Mouse (Mus musculus): ENCODE results near the gene Pax7. TPM values are rescaled to one million over a fixed set of nuclear protein-coding genes. Genes with fewer than 3 reads are reported as not detected.

Gene Pax7
- total RNA-seq, 2 experiments from 2014 or later = 21.6 to 22.3 TPM

DNA sequence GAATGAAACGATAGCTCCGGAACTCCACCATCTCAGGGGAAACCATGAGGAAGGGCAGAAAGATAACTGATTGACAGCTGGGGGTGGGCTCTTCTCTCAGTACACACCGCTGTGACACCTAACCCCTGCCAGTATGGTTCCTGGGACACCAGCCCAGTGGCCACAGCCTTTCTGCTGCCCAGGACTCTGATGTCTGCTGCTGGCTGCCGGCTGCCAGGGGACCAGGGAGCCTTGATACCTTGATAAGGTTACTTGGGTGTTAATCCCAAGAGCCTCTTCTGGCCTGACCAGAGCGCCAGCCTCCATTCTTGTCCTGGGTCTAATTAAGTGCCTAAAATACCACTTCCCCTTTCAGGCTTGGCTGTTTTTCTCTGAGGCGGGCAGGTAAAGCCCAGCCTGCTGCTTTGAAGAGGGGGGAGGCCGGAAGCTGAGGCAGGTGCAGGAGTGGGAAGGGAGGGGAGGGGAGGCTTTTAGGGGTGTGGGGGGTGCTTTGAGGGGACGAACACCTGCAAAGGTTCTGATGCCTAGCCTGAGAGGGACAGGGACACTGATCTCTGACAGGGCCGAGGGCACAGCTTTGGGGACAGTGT, 19.9 kb downstream of the Pax7 start:
- no peak for DNase-seq (ENCODE audit: low spot score in 2 of 2)

DNA sequence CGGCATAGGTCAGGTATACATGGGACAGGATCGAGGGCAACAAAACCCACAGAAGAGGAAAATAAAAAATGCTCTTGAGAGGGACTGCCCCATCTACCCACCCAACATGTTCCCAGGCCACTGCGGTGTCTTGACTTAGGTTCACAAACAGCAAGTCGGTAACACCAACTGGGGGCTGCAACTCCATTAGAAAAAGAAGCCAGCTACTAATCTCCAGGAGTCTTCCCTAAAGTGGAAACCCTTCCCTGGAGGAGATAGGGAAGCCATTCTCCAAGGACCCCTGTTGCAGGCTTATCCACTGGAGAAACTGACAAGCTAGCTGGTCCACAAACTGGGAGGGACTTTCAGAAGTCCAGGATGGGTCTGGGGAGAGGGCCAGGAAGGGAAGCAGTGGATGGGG, 21.4 kb downstream of the Pax7 start:
- no peak for DNase-seq (ENCODE audit: low spot score in 2 of 2)

DNA sequence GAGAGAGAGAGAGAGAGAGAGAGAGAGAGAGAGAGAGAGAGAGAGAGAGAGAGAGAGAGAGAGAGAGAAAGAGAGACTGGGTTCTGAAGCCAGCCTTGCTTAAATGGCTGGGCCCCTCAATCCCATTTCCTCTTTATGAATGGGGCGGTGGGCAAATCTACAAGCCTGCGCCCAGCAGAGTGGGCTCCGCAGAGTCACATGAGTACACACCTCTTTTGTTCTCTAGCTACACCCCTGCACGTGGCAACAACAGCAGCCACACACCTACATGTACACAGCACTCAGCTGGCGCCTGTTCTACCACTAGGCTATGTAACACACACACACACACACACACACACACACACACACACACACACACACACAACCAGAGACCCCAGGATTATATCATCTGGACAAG, 21.9 kb downstream of the Pax7 start:
- no peak for DNase-seq (ENCODE audit: low spot score in 2 of 2)

DNA sequence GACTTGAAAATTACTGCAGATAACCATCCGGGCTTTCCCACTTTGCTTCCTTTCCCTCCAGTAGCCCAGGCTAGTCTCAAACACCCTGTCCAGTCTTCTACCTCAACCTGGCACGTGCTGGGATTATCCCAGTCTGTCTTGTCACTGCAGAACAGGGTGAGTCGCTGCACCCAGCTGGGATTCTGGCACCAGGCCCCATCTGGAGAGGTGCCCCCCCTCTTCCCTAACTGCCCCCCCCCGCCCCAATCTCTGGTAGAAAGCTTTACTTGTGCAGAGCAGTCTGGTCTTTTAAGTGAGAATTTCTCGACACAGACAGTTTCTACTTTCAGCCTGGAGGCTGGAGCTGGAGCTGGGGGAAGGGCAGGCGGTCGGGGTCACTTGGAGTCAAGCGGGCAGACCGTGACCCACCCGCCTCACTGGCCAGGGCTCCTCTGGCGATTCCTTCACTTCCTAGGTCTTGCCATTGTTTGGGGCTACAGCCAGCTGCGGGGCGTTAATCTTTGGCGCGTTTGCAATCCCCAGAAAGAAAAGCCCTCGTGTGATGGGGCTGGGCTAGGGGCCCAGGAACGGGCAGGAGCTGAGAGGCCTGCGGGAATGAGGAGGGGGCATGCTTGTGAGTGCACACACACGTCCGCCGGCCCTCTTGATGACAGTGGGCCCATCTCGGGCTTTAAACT, 22.4 kb downstream of the Pax7 start:
- no peak for DNase-seq (ENCODE audit: low spot score in 2 of 2)

DNA sequence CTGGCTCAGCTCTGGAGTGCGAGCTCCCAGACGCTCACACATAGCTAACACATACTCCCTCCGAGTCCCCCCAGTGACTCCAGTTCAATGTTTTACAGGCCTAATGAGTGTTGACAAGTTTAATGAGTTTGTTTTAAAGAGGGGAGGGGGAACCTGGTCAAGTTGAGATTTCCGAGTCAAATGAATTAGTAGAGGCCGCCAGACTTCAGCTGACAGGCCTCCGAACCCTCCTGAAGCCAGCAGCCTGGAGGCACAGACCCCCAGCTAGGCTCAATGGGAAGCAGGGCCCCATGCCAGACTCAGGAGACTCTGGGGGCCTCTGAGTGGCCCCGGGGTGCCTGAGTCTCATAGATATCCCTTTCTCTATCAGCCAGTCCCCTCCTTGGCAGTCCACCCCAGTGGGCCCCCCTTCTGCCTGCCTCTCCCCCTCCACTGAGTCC, 23.9 kb downstream of the Pax7 start:
- DNase-seq (ENCODE audit: low spot score in 2 of 2) = no peak

DNA sequence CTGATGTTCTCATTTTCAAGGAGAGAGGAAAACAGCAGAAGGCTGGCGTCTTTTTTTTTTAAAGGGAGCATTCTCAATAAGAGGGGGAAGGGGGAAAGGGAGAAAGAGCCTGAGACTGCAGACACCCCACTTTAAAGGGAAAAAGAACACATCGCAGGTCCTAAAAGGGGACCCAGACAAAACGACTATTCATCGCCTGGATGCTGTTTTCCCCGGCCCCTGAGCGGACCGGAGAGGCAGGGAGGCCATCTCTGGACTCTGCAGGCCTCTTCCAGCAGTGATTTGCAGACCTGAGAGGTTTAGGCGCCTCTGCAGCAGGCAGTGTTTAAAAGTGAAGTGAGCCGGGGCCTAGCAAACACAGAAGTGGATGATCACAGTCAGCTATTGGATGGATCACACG, 25.5 kb downstream of the Pax7 start:
- DNase-seq (ENCODE audit: low spot score in 2 of 2) = no peak

DNA sequence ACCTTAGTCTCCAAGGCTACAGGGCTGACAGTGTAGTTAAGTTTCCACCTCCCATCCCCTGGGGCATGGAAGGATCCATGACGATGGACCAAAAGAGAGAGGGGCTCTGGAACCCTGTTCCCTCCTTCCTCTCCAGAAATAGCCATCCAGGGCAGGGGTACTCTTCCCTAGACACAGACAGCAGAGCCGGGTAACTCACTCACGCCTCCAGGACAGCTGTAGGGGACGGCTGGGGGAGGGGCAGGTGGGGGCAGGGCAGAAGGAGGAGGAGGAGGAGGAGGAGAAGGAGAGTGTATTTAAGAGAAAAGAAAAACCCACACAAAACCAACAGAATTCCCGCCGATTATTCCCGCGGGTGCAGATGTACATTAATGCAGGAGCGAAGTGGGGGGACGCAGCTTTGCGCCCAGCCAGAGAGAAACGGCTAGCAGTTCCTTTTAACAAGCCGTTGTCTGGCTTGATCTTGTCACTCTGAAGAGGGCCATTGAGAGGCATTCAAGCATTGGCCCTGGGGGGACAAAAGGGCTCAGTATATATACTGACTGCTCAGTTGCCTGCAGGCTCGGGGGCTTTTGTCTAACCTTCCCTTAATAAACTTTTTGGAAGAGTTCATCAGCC, 26.0 kb downstream of the Pax7 start:
- DNase-seq (ENCODE audit: low spot score in 2 of 2) = no peak

DNA sequence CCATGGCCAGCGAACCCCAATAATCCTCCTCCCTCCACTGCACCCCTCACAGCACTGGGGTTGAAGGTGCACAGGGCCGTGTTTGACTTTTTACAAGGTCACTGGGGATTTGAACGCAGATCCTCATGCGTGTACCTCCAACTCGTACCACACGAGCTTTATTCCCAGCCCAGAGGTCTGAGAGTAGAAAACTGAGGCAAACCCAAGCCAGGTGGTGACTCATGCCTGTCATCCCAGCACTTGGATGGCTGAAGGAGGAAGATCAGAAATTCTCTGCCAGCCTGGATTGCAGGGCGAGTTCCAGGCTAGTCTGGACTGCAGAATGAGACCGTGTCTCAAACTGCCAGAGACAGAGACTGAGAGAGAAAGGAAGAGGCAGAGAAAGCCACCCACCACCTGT, 28.4 kb downstream of the Pax7 start:
- no peak for DNase-seq (ENCODE audit: low spot score in 2 of 2)

DNA sequence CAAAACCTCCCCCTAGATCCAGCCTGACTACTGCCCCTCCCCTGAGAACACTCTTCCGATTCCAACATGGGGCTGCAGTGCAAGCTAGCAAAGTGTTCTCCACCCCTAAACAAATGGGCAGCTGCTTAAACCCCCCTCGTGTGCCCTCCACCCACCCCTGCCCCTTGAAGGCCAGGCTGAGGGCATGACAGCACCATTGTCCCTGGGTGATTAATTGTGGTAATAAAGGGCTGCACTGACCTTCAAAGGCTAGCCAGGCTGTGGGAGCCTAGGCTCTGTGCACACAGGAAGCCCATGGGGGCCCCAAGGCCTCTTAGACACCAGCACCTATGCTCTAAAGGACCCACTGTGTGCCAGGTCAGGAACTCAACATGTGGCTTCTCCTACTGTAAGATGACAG, 29.3 kb downstream of the Pax7 start:
- no peak for DNase-seq (ENCODE audit: low spot score in 2 of 2)

DNA sequence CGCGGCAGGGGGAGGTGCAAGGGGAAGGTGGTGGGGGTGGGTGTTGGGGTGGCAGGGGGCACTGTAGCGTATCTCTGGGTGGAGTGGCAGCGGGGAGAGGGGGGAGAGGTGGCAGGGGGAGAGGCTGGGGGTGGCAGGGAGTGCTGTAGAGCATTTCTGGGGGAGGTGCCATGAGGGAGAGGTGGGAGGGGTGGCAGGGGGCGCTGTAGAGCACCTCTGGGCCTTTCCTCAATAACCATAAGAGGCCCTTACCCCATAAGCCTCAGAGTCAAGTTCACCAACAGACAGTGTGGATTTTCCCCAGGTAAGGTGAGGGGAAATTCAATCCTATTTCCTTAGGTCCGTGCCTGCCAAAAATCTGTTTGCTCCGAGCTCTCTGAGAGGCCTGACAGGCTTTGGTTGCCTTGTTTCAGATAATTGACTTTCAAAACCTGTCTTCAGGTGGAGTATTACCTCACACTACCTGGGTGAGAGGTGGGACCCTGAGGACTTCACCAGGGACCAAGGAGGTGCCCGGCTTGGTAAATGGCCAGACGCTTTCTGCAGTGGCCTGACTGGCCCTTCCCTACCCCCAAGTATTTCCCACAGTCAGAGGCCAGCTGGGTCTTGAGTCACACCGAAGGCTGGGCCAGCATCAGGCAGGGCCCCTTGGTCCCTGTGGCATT, 33.8 kb downstream of the Pax7 start:
- DNase-seq (ENCODE audit: low spot score in 2 of 2) = no peak

DNA sequence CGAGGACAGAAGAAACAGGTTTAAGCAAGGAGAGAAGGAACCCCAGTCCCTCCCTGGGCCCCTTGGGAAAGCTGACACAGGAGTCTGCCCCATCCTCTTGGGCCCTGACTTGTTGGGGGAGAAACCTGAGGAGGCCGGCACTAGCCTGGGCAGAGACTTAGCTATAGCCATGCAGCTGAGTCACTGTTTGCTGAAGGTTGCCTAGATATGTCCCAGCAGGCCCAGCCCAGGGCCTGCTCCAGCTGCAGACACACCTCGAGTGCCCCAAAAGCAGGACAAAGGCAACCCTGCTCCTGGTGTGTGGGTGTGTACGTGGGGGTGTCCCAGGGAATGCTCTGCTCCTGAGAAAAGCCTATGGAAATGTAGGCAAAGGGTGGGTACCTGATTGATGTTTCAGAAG, 36.0 kb downstream of the Pax7 start:
- no peak for DNase-seq (ENCODE audit: low spot score in 2 of 2)

DNA sequence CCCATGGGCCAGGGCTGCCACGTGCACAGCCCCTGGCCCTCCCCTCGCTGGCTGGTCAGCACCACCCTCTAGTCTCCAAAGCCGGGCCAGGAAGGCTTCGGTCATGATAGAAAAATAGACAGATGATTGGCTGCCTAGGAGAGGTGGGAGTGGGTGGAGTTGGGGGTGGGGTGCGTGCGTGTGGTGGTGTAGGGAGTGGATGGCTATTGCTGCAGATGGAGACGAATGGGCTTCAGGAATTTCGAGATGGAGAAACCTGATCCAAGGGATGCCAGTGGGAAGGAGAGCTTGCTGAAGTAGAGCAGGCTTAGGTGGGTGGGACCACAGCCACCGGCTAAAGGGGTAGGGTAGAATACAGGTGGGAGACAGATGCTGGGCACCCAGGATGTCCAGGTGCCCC, 37.2 kb downstream of the Pax7 start:
- no peak for DNase-seq (ENCODE audit: low spot score in 2 of 2)

DNA sequence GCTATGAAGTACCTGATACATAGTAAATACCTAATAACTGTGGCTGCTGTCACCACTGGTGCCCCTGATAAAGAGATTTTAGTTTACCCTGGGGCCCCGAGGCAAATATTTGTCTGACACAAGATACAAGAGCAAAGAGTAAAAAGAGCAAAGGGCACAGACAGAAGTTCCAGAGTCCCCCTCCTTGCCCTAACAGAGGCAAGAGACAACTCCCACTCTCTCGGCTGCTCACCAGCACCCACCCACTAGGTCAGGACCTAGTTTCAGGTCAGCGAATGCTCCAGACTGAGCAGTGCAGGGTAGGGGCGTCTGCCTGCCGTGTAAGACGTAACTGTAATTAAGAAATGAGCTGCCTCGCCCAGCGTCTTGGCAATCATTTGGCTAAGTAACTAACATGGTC, 42.2 kb downstream of the Pax7 start:
- DNase-seq (ENCODE audit: low spot score in 2 of 2) = no peak

DNA sequence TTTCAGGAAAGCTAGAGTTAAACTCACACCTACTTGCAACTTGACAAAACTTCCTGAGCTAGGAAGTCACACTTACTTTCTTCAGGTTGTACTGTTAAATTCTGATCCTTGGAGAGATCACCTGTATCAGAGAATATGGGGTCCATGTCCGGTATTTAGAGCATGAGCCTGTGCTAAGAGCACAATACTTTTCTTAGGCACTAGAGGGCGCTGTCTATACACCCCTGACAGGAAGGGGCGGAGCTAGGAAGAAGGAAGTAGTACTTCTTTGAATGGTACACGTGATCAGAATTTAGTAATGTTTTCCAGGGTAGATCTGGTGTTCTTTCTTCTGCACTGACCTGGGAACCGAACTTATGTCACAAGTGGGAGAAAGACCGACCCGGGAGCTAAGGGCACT, 43.6 kb downstream of the Pax7 start:
- DNase-seq (ENCODE audit: low spot score in 2 of 2) = no peak

DNA sequence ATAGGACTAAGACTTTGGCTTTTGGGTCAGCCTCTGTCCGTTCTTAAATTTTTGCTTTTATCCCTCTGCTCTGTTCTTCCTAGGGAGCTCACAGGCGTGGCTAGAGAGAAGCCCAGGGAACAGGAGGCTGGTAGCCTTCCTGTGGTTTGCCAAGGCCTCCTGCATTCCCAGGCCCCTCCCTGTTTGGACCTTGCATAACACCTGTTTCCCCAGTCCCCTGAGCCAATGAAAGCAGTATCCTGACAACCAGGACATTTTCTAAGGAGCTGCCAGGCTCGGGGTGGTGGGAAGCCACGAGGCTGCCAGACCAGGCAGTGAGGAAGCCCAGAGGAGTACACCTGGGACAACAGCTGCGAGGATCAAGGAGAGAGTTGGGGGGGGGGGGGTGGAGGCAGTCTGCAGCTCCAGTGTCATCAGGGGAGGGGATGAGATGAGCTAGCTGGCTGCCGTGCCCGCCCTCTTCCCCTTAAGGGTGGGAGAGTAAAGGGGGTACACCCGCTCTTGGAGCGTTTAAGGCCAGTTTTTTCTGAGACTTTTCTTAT, 50.3 kb downstream of the Pax7 start:
- DNase-seq (ENCODE audit: low spot score in 2 of 2) = no peak

DNA sequence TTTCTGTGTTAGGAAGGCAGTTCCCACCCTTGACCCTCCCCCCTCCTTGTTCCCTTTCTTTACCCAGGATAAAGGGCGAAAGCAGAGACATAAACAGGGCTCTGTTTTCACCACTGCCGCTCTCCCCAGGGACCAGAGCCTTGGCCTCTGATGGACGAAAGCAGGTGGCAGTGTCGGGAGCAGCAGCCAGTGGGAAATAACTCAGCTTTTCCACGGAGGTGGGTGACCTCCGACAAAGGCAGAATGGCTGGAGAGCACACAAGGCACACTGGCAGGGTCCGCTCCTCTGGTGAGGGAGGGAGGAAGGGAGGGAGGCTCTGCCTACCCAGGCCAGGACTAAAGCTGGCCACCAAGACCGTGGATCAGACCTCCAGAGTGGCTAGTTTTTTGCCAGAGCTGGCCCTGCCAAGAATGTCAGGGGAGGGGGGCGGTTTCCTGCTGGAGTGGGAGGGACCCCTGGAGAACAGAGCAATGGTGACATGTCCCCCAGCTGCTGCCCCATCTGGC, 62.1 kb downstream of the Pax7 start:
- DNase-seq (ENCODE audit: low spot score in 2 of 2) = peak in 1 of 2 experiments; percentile 61

DNA sequence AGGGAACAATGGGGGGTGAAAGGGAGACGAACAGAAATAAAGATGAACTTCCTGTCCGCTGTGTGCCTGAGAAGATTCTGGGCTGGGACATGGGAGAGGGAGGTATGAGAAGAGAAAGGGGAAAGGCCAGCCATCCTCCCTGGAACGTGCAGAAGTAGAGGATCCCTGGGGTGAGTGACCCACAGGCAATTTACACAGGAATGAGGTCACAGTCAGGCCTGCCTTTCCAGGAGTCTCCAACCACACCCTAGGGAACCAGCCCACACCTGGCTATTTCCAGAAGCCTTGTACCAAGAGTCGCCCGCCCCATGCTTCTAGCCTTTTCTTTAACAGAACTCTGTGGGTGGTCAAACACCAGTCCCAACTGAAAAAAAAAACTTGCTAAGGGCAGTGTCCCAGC, 65.5 kb downstream of the Pax7 start:
- no peak for DNase-seq (ENCODE audit: low spot score in 2 of 2)

DNA sequence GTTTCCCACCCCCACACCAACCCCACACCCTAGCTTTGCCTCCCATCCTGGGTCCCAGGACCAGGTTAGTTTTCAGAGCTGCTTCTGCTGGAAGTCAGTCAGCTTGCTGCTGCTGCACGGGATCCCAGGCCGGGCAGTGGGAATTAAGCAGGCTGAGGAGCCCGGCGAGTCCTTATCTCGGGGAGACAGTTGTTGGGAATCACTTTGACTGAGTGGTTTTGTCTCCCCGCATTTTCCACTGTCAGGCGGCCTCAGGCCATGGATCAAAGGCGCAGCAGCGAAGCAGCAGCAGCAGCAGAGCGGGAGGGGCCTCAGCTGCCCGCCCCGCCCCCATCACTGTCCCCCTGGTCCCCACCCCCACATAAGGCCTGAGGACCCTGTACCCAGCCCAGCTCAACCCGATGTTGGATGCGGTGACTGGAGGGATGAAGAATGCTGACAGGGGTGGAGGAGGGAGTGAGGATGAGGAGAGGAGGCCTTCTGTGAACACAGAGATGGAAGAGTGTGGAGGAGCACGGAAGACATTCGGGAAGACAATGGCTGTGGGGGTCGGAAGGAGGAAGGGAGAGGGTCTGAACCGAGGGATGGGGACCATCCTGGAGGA, 66.1 kb downstream of the Pax7 start:
- no peak for DNase-seq (ENCODE audit: low spot score in 2 of 2)

DNA sequence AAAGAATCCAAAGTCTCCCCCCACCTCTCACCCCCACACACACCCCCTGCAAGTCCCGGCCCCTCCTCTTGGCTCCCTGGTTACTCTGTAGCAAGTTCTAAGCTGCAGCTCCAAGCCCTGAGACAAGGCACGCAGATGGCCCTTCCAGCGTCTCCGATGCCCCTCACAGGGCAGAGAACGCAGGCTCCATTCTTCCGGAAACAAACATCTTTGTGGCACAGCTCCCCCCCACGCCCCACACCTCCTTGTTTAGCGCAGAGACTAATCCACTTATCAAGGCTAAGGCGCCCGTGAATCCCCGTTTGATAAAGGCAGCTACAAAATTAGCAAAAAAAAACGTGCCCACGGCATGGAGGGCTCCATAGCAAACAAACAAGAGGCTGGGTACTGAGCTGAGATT, 71.4 kb downstream of the Pax7 start:
- no peak for DNase-seq (ENCODE audit: low spot score in 2 of 2)

DNA sequence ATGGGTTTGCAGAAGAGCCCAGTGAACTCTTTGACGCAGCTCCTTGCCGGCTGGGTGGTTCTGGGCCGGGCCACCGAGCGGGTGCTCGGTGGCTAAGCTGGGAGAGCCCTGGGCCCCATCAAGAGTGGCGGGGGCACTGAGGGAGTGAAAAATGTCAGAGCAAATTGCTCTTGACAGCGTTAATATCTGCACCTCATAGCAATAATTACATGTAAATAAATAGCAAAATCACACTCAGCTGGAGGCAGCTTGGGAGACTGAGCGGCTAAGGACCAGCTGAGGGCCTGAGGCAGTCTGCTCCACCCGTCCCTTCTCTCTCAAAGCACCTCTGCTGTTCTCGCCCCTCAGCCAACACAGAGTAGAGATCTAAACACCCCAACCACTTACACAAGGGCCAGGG, 72.6 kb downstream of the Pax7 start:
- DNase-seq (ENCODE audit: low spot score in 2 of 2) = no peak

DNA sequence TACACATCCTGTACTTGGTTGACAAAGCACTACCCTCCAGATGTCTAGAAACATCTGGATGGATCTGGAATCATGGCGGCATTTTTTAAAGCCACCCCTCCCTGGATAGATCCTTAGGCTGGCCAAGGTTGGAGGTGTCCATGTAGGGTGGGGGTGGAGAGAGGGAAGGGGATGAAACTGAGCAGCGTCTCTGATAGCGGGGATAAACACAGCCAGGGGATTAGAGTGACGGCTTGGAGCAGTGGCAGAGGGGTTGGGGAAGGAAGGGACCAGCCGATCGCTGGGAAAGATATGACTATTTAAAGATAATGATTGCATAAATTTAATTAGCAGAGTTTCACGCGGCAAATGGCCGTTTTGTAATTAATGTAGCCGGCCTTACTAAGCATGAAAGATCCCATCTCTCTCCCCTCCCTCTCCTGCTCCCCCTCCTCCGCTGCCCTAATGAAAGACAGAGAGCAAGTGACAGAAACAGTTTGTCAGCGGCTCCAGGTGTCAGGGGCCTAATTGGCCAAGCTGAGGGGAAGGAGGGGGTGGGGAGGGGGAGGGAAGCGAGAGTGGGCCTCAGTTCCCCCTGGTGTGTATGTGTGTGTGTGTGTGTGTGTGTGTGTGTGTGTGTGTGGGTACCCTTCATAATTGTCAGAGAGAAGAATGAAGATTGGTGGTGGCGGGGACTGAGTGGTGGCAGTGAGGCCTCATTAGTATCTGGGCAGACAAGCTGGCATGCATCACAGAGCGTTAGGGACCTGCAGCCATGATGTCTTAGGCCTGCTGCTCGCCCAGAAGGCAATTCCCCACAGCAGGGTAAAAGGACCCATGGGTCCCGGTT, 74.6 kb downstream of the Pax7 start:
- DNase-seq (ENCODE audit: low spot score in 2 of 2) = no peak

Measured in gastrocnemius, postnatal 4 days (tissue).